Mouse (Mus musculus) heart, postnatal 14 days (tissue): ENCODE results near the gene Stn1. TPM values are rescaled to one million over a fixed set of nuclear protein-coding genes. Genes with fewer than 3 reads are reported as not detected.
"Not testable (repeated sequence)": the region's sequence is repeated elsewhere in the genome, so short reads cannot be mapped to it uniquely, and the experiment has no call there.

Experiments
- DNase-seq, 2 experiments: peaks; one replicate each; pipeline ENCODE4 v3.0.0; 2021 to 2022
- intact Hi-C: fragments of 180-260 bp; cut with DNase I; formaldehyde crosslinking; loops from one replicate; pipeline ENCODE4 v1.15.1; 2025
- long read RNA-seq, 2 experiments: library from polyadenylated mRNA; stranded (forward); transcript quantifications; one replicate each; pipeline ENCODE4 v2.0.0; 2021
- total RNA-seq, 2 experiments: library from RNA; stranded (reverse); gene quantifications; 2 replicates each; pipeline ENCODE4 v1.2.3; 2021

Stn1 gene
- 10 to 100 TPM; 17.3 to 17.8 TPM for total RNA-seq
- long read RNA-seq, experiment 1, transcript Stn1-201 (10 exons, 1,992 nt), result major isoform, 32 of 38 reads
- long read RNA-seq, experiment 1, partial matches to known transcripts, result 3 of 38 reads
- long read RNA-seq, experiment 1, other reads (novel, unspliced or antisense), result 3 of 38 reads
- long read RNA-seq, experiment 2, transcript Stn1-201 (10 exons, 1,992 nt), result major isoform, 27 of 30 reads
- long read RNA-seq, experiment 2, partial matches to known transcripts, result 1 of 30 reads
- long read RNA-seq, experiment 2, other reads (novel, unspliced or antisense), result 1 of 30 reads

- intact Hi-C loops, result loop anchor here (2.0 kb wide), 1 partner anchor 25 kb away; no protein-coding TSS in a partner anchor
- DNase-seq, result peak in 1 of 2 experiments; percentile 44
These were observed at the start of gene Stn1 for GRCm38 (mm10) chr19:47537300-47537792. Stn1 (minus strand) TSS chr19:47537507.

- intact Hi-C loops, result no loop called here
- no peak for DNase-seq
These were observed 49.7 kb upstream of the Stn1 start for GRCm38 (mm10) chr19:47587009-47587408.

GRCm38 (mm10) chr19:47585772-47586171, 48.5 kb upstream of the Stn1 start:
- DNase-seq, result no peak
- intact Hi-C loops, result no loop called here

GRCm38 (mm10) chr19:47579788-47580631, 42.7 kb upstream of the Stn1 start:
- peak; percentile 53 to 63 for DNase-seq
- intact Hi-C loops, result loop anchor here (2.0 to 5.0 kb wide), 4 partner anchors 37 to 151 kb away; partner anchors contain the start of gene Sfr1

- intact Hi-C loops, result loop anchor here (2.0 kb wide), 2 partner anchors 41 to 71 kb away; no protein-coding TSS in a partner anchor
- DNase-seq, result peak; percentile 90 to 95
These were observed 42.0 kb upstream of the Stn1 start, which contains the start of gene Slk for GRCm38 (mm10) chr19:47579225-47579787. Slk (plus strand) TSS chr19:47579678.

GRCm38 (mm10) chr19:47578581-47579224, 41.4 kb upstream of the Stn1 start:
- intact Hi-C loops, result loop anchor here (2.0 kb wide), 2 partner anchors 40 to 70 kb away; no protein-coding TSS in a partner anchor
- no peak for DNase-seq

- no peak for DNase-seq
- intact Hi-C loops, result no loop called here
These were observed 36.4 kb upstream of the Stn1 start for GRCm38 (mm10) chr19:47573718-47574117.

GRCm38 (mm10) chr19:47571981-47572380, 34.7 kb upstream of the Stn1 start:
- intact Hi-C loops, DNase-seq: not testable (repeated sequence)

- intact Hi-C loops, result no loop called here
- no peak for DNase-seq
These were observed 32.7 kb upstream of the Stn1 start for GRCm38 (mm10) chr19:47570042-47570441.

GRCm38 (mm10) chr19:47565994-47566393, 28.7 kb upstream of the Stn1 start:
- intact Hi-C loops, result no loop called here
- no peak for DNase-seq

GRCm38 (mm10) chr19:47565031-47565654, 27.8 kb upstream of the Stn1 start:
- DNase-seq, result no peak
- intact Hi-C loops, result no loop called here

- DNase-seq, result no peak
- intact Hi-C loops, result no loop called here
These were observed 26.4 kb upstream of the Stn1 start for GRCm38 (mm10) chr19:47563715-47564114.

GRCm38 (mm10) chr19:47561996-47562441, 24.7 kb upstream of the Stn1 start:
- intact Hi-C loops, result no loop called here
- peak; percentile 16 to 27 for DNase-seq

- DNase-seq, result no peak
- intact Hi-C loops, result no loop called here
These were observed 23.3 kb upstream of the Stn1 start for GRCm38 (mm10) chr19:47560544-47561161.

- intact Hi-C loops, result no loop called here
- peak in 1 of 2 experiments; percentile 29 for DNase-seq
These were observed 22.6 kb upstream of the Stn1 start for GRCm38 (mm10) chr19:47559751-47560512.

GRCm38 (mm10) chr19:47559145-47559544, 21.8 kb upstream of the Stn1 start:
- intact Hi-C loops, result no loop called here
- no peak for DNase-seq

GRCm38 (mm10) chr19:47549584-47549983, 12.3 kb upstream of the Stn1 start:
- no peak for DNase-seq
- intact Hi-C loops, result no loop called here

GRCm38 (mm10) chr19:47549174-47549573, 11.9 kb upstream of the Stn1 start:
- no peak for DNase-seq
- intact Hi-C loops, result no loop called here
